Mouse (Mus musculus) heart, embryonic 13.5 days (tissue): ENCODE results near the gene Rnf43. TPM values are rescaled to one million over a fixed set of nuclear protein-coding genes. Genes with fewer than 3 reads are reported as not detected.

Experiments used
- ATAC-seq: fragments of 200-750 bp; cut with Nextera tagmentation; 2 replicates; pipeline ENCODE4 v1.8.0; 2017; ENCODE audit warnings: moderate TSS enrichment; ENCODE audit not compliant: insufficient number of reproducible peaks, low FRiP score, low TSS enrichment; ENCODE audit errors: extremely low read depth
- H3K27ac ChIP-seq: fragments of 300-500 bp; sonication (generic); replicated peaks from 2 replicates; pipeline ENCODE4 v1.5.1; 2015; ENCODE audit warnings: moderate library complexity, mild to moderate bottlenecking, inconsistent platforms
- H3K27me3 ChIP-seq: fragments of 300-500 bp; sonication (generic); replicated peaks from 2 replicates; pipeline ENCODE4 v1.6.1; 2015; ENCODE audit warnings: mild to moderate bottlenecking, inconsistent platforms
- H3K36me3 ChIP-seq: fragments of 300-500 bp; sonication (generic); 2 replicates; pipeline ENCODE4 v1.6.1; 2015; ENCODE audit warnings: mild to moderate bottlenecking, inconsistent platforms
- H3K4me1 ChIP-seq: fragments of 300-500 bp; sonication (generic); 2 replicates; pipeline ENCODE4 v1.6.1; 2015; ENCODE audit warnings: inconsistent platforms
- H3K4me2 ChIP-seq: fragments of 300-500 bp; sonication (generic); 2 replicates; pipeline ENCODE4 v1.6.1; 2015; ENCODE audit warnings: inconsistent platforms, mild to moderate bottlenecking, moderate library complexity
- H3K4me3 ChIP-seq: fragments of 300-500 bp; sonication (generic); 2 replicates; pipeline ENCODE4 v1.5.1; 2015; ENCODE audit warnings: moderate library complexity, mild to moderate bottlenecking, inconsistent platforms
- H3K9ac ChIP-seq: fragments of 300-500 bp; sonication (generic); 2 replicates; pipeline ENCODE4 v1.6.1; 2015; ENCODE audit warnings: inconsistent platforms, mild to moderate bottlenecking, moderate library complexity
- H3K9me3 ChIP-seq: fragments of 300-500 bp; sonication (generic); 2 replicates; pipeline ENCODE4 v1.6.1; 2016; ENCODE audit warnings: inconsistent platforms
- WGBS: fragments of 180-500 bp; shearing (Covaris S2); methylation state at CpG from one replicate; pipeline ENCODE4 v1.1.7; 2015; ENCODE audit warnings: mixed read lengths; 5-methylcytosine and 5-hydroxymethylcytosine counted together
- polyA plus RNA-seq: library from polyadenylated mRNA; unstranded; fragments of >200 nt; fragmentation: Nextera tagmentation; extraction: Ambion mirVana; gene quantifications from 2 replicates; pipeline ENCODE4 v1.2.1, GENCODE M21; 2015

Gene Rnf43
- 1.3 and 1.6 TPM in 2 replicates for polyA plus RNA-seq

- peak within 1 kb of the TSS; percentile 72 for H3K9ac ChIP-seq
- H3K9me3 ChIP-seq: no peaks in the 10 kb centered on the region
- peak within 1 kb of the TSS; percentile 73 for H3K4me2 ChIP-seq
- ATAC-seq: no peak
- 2% methylated on average over 8 of the region's 8 CpGs for WGBS
- H3K36me3 ChIP-seq: no peaks in the 10 kb centered on the region
- peak within 1 kb of the TSS; percentile 55 for H3K4me3 ChIP-seq
- H3K27ac ChIP-seq: no peak within 1 kb of the TSS
- peaks cover 27% of the 10 kb centered on the region for H3K27me3 ChIP-seq
- peaks cover 6% of the 10 kb centered on the region for H3K4me1 ChIP-seq
Measured at GRCm38 (mm10) chr11:87662407-87662806, at the start of gene Rnf43. Gene Rnf43, plus strand, starts transcription at chr11:87662722.

- H3K27me3 ChIP-seq: no peaks in the 10 kb centered on the region
- no peak overlapping the region for H3K4me2 ChIP-seq
- 0 out of 2 replicates have a peak, but pooled peaks cover 5% of the 10 kb centered on the region for H3K9me3 ChIP-seq
- H3K4me1 ChIP-seq: 0 out of 2 replicates have a peak, but pooled peaks cover 3% of the 10 kb centered on the region
- no peak overlapping the region for H3K4me3 ChIP-seq
- H3K27ac ChIP-seq: no peak overlapping the region
- H3K36me3 ChIP-seq: peaks cover 100% of the 10 kb centered on the region
- H3K9ac ChIP-seq: no peak overlapping the region
- ATAC-seq: no peak
- 82% methylated on average over 7 of the region's 7 CpGs for WGBS
Measured at GRCm38 (mm10) chr11:87613972-87614371, 48.5 kb upstream of the Rnf43 start.

DNA sequence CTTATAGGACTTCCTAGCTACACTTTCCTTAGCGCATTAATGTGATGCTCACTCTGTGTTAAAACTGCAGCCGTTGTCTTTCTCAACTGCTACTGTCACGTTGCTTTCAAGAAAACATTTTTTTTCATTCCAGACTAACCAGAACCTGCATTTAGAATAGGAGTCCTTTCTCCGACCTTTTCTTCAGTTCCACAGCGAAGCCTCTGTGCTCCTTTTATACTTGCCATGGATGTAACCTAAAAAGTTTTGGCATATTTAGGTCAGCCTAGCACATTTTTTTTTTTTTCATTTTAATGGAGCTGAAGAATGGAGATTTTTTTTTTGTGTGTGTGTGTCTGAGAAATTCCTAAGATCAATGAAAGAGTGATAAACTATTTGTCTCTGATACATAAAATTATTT, 47.0 kb upstream of the Rnf43 start:
- WGBS: 90% methylated on average over 5 of the region's 5 CpGs
- no peak overlapping the region for H3K9ac ChIP-seq
- peaks cover 93% of the 10 kb centered on the region for H3K36me3 ChIP-seq
- no peak overlapping the region for H3K27ac ChIP-seq
- no peak overlapping the region for H3K4me2 ChIP-seq
- 0 out of 2 replicates have a peak, but pooled peaks cover 3% of the 10 kb centered on the region for H3K4me1 ChIP-seq
- no peak for ATAC-seq
- no peak overlapping the region for H3K4me3 ChIP-seq
- H3K27me3 ChIP-seq: no peaks in the 10 kb centered on the region
- H3K9me3 ChIP-seq: 0 out of 2 replicates have a peak, but pooled peaks cover 5% of the 10 kb centered on the region

DNA sequence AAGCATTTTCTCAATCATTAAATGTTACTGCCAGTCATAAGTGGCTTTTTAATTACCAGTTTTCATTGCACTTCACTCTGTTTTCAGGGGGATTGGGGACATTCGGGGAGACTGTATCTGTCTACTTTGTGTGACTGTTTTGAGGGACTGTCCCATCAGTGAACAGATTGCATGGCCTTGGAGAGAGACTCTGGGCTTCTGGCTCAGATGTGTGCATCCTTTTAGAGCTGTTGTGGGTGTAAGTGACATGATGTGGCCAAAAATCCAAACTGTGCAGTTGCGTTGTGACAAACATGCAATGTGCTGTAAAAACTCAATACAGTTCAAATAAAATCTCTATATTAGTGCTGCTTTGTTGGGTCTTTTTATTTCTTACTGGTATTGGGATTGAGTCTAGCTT, 46.6 kb upstream of the Rnf43 start:
- no peak overlapping the region for H3K4me3 ChIP-seq
- H3K27me3 ChIP-seq: no peaks in the 10 kb centered on the region
- WGBS: 93% methylated on average over 2 of the region's 2 CpGs
- H3K4me2 ChIP-seq: no peak overlapping the region
- H3K4me1 ChIP-seq: 0 out of 2 replicates have a peak, but pooled peaks cover 3% of the 10 kb centered on the region
- 0 out of 2 replicates have a peak, but pooled peaks cover 5% of the 10 kb centered on the region for H3K9me3 ChIP-seq
- no peak for ATAC-seq
- H3K9ac ChIP-seq: no peak overlapping the region
- H3K27ac ChIP-seq: no peak overlapping the region
- H3K36me3 ChIP-seq: peaks cover 90% of the 10 kb centered on the region

- WGBS: 80% methylated on average over 57 of the region's 69 CpGs
- no peak for ATAC-seq
Measured at GRCm38 (mm10) chr11:87616790-87617474, 45.6 kb upstream of the Rnf43 start, which contains the start of gene Hsf5. Gene Hsf5, plus strand, starts transcription at chr11:87617164.

DNA sequence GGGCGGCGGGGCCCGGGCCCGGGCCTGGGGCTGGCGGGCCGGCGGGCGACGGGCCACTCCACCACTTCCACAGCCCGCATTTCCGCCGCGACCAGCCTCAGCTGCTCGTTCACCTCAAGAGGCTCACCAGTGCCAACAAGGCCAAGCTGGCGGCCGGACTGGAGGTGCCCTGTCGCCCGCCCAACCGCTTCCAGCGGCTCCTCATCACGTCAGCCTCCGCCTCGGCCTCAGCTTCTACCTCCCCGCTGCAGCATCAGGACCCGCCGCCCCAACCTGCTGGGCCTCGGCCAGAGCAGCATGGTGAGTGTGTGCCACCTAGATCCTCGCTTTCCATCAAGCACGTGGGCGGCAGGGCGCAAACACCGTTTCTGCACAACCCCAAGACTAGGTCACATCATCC, 44.9 kb upstream of the Rnf43 start:
- Histone ChIP-seq H3K9me3 (0 out of 2 replicates have a peak, but pooled peaks cover 5% of the 10 kb centered on the region), H3K27ac (no peak overlapping the region), H3K4me3 (no peak overlapping the region), H3K27me3 (no peaks in the 10 kb centered on the region), H3K9ac (no peak overlapping the region), H3K4me1 (0 out of 2 replicates have a peak, but pooled peaks cover 3% of the 10 kb centered on the region), H3K4me2 (no peak overlapping the region), H3K36me3 (peaks cover 76% of the 10 kb centered on the region)
- ATAC-seq: no peak
- 93% methylated on average over 32 of the region's 32 CpGs for WGBS

More at GRCm38 (mm10) chr11:87616790-87617474, 45.6 kb upstream of the Rnf43 start, which contains the start of gene Hsf5:
- no peak within 1 kb of the TSS for H3K27ac ChIP-seq
- H3K9me3 ChIP-seq: 0 out of 2 replicates have a peak, but pooled peaks cover 5% of the 10 kb centered on the region
- H3K27me3 ChIP-seq: no peaks in the 10 kb centered on the region
- no peak within 1 kb of the TSS for H3K9ac ChIP-seq
- peaks cover 80% of the 10 kb centered on the region for H3K36me3 ChIP-seq
- no peak within 1 kb of the TSS for H3K4me2 ChIP-seq
- 0 out of 2 replicates have a peak, but pooled peaks cover 3% of the 10 kb centered on the region for H3K4me1 ChIP-seq
- no peak within 1 kb of the TSS for H3K4me3 ChIP-seq

DNA sequence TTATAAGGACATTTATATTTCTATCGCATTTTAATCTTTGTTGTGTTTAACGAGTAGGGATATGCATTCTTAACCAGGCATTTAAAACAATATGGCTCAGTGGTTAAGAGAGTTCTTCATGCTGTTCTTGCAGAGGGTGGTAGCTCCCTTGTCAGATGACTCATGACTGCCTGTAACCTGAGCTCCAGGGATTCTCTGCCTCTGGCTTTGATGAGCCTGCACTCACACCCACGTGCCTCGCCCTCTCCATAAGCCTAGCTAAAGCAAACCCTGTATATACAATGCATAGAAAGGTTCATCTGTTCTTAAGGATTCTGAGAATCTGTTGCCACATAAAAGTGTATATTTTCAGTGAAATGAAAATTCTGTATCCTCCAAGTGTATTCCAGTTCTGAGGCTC, 39.4 kb upstream of the Rnf43 start:
- Histone ChIP-seq H3K27ac (no peak overlapping the region), H3K4me1 (0 out of 2 replicates have a peak, but pooled peaks cover 3% of the 10 kb centered on the region), H3K9me3 (no peaks in the 10 kb centered on the region), H3K9ac (no peak overlapping the region), H3K4me2 (no peak overlapping the region), H3K36me3 (peaks cover 51% of the 10 kb centered on the region), H3K27me3 (no peaks in the 10 kb centered on the region), H3K4me3 (no peak overlapping the region)
- WGBS: 69% methylated on average over 4 of the region's 4 CpGs
- ATAC-seq: no peak

DNA sequence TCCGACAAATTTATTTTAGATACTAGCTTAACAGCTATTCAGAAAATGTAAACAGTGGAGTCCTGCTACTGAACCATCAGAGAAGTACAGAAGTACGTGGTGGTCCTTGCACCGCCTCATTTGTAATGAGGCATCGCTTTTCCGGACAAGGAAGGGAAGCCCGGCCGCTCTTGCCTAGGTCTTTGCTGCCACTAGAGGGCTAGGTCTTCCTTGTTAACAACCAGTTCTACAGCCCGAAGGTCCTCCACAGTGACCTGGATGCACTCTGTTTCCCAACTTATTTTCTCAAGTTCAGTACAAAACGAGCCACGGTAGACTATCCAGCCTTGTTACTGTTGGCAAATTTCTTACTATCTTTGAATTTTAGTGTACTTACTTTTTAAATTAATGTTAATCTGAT, 32.7 kb upstream of the Rnf43 start:
- H3K36me3 ChIP-seq: peaks cover 9% of the 10 kb centered on the region
- no peaks in the 10 kb centered on the region for H3K4me1 ChIP-seq
- H3K27me3 ChIP-seq: no peaks in the 10 kb centered on the region
- H3K4me2 ChIP-seq: 0 out of 2 replicates have a peak overlapping the region, but pooled peaks have one; percentile 14
- no peak for ATAC-seq
- no peaks in the 10 kb centered on the region for H3K9me3 ChIP-seq
- H3K4me3 ChIP-seq: no peak overlapping the region
- H3K27ac ChIP-seq: no peak overlapping the region
- no peak overlapping the region for H3K9ac ChIP-seq
- WGBS: 19% methylated on average over 10 of the region's 10 CpGs

DNA sequence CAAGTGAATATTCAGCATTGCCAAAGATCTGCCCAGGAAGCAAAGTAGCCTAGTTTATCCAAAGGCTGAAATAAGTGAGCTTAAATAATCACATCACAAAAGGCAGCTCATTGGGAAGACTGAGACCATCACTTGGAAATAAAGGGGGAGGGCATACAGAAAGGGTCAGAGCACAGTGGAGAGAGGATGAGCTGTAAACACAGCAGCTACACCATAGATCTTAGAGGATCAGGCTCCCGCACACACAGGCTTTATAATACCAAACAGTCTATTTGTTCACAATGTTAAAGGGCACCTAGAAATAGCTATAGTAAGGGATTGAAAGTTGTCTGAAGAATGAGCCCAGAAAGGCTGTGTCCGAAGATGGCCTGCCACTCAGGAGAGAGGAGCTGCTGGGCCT, 23.7 kb upstream of the Rnf43 start:
- H3K27me3 ChIP-seq: no peaks in the 10 kb centered on the region
- peak overlapping the region; percentile 83 for H3K4me2 ChIP-seq
- no peaks in the 10 kb centered on the region for H3K9me3 ChIP-seq
- no peak for ATAC-seq
- peaks cover 11% of the 10 kb centered on the region for H3K4me1 ChIP-seq
- H3K9ac ChIP-seq: peak overlapping the region; percentile 90
- no peaks in the 10 kb centered on the region for H3K36me3 ChIP-seq
- peak overlapping the region; percentile 59 for H3K4me3 ChIP-seq
- peak overlapping the region; percentile 56 for H3K27ac ChIP-seq
- WGBS: 15% methylated on average over 2 of the region's 2 CpGs

- H3K27ac ChIP-seq: peak overlapping the region; percentile 56
- peak overlapping the region; percentile 83 for H3K4me2 ChIP-seq
- ATAC-seq: peak; percentile 31; the same call in 1 of the 2 replicates
- H3K9ac ChIP-seq: peak overlapping the region; percentile 90
- H3K4me3 ChIP-seq: peak overlapping the region; percentile 59
- H3K27me3 ChIP-seq: no peaks in the 10 kb centered on the region
- no peaks in the 10 kb centered on the region for H3K36me3 ChIP-seq
- no peaks in the 10 kb centered on the region for H3K9me3 ChIP-seq
- 2% methylated on average over 29 of the region's 29 CpGs for WGBS
- peaks cover 11% of the 10 kb centered on the region for H3K4me1 ChIP-seq
Measured at GRCm38 (mm10) chr11:87639206-87639605, 23.3 kb upstream of the Rnf43 start.

DNA sequence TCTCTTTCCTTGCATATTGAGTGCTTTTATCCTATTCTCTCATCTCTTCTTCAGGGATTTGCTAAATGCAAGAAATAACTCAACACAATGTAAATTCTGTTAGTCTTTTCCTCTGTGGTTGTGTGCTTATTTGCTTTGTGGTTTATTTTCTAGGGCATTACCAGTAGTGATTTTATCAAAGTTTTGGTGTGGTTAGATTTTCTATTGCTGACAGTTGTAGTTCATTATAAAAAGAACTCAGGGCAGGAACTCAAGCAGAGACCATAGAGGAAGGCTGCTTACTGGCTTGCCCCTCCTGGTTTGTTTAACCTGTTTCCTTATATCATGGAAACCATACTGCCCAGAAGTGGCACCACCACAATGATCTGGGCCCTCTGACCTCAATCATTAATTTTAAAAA, 19.7 kb upstream of the Rnf43 start:
- Histone ChIP-seq H3K4me1 (peaks cover 20% of the 10 kb centered on the region), H3K4me3 (no peak overlapping the region), H3K27ac (no peak overlapping the region), H3K9ac (no peak overlapping the region), H3K36me3 (no peaks in the 10 kb centered on the region), H3K9me3 (no peaks in the 10 kb centered on the region), H3K4me2 (no peak overlapping the region), H3K27me3 (no peaks in the 10 kb centered on the region)
- no peak for ATAC-seq
